Mouse (Mus musculus) limb, embryonic 15.5 days (tissue): ENCODE measurements around the gene Gm20219. TPM values are rescaled to one million over a fixed set of nuclear protein-coding genes. Genes with fewer than 3 reads are reported as not detected.

Source experiments
- ATAC-seq: fragments of 200-750 bp; cut with Nextera tagmentation; 2 replicates; pipeline ENCODE4 v1.8.0; 2017; ENCODE audit warnings: low read depth, moderate TSS enrichment; ENCODE audit not compliant: insufficient number of reproducible peaks, low FRiP score, low TSS enrichment
- H3K27ac ChIP-seq: fragments of 300-500 bp; sonication (generic); 2 replicates; pipeline ENCODE4 v1.5.1; 2015; ENCODE audit warnings: moderate library complexity, mild to moderate bottlenecking, inconsistent platforms
- H3K27me3 ChIP-seq: fragments of 300-500 bp; sonication (generic); 2 replicates; pipeline ENCODE4 v1.6.1; 2015; ENCODE audit warnings: inconsistent platforms
- H3K36me3 ChIP-seq: fragments of 300-500 bp; sonication (generic); 2 replicates; pipeline ENCODE4 v1.6.1; 2015; ENCODE audit warnings: inconsistent platforms
- H3K4me1 ChIP-seq: fragments of 300-500 bp; sonication (generic); 2 replicates; pipeline ENCODE4 v1.6.1; 2015; ENCODE audit warnings: inconsistent platforms
- H3K4me2 ChIP-seq: fragments of 300-500 bp; sonication (generic); 2 replicates; pipeline ENCODE4 v1.6.1; 2015; ENCODE audit warnings: mild to moderate bottlenecking, inconsistent platforms
- H3K4me3 ChIP-seq: fragments of 300-500 bp; sonication (generic); 2 replicates; pipeline ENCODE4 v1.5.1; 2015; ENCODE audit warnings: mild to moderate bottlenecking, inconsistent platforms
- H3K9ac ChIP-seq: fragments of 300-500 bp; sonication (generic); 2 replicates; pipeline ENCODE4 v1.6.1; 2015; ENCODE audit warnings: inconsistent platforms
- H3K9me3 ChIP-seq: fragments of 300-500 bp; sonication (generic); 2 replicates; pipeline ENCODE4 v1.6.1; 2016; ENCODE audit warnings: inconsistent platforms
- whole genome bisulfite sequencing: fragments of 180-500 bp; shearing (Covaris S2); methylation state at CpG from one replicate; pipeline ENCODE4 v1.1.7; 2015; 5-methylcytosine and 5-hydroxymethylcytosine counted together
- polyA plus RNA-seq: library from polyadenylated mRNA; unstranded; fragments of >200 nt; fragmentation: Nextera tagmentation; extraction: Ambion mirVana; gene quantifications from 2 replicates; pipeline ENCODE4 v1.2.1, GENCODE M21; 2015

Gm20219 gene
- polyA plus RNA-seq, 1 experiment from 2014 or later, result 16.6 TPM

DNA sequence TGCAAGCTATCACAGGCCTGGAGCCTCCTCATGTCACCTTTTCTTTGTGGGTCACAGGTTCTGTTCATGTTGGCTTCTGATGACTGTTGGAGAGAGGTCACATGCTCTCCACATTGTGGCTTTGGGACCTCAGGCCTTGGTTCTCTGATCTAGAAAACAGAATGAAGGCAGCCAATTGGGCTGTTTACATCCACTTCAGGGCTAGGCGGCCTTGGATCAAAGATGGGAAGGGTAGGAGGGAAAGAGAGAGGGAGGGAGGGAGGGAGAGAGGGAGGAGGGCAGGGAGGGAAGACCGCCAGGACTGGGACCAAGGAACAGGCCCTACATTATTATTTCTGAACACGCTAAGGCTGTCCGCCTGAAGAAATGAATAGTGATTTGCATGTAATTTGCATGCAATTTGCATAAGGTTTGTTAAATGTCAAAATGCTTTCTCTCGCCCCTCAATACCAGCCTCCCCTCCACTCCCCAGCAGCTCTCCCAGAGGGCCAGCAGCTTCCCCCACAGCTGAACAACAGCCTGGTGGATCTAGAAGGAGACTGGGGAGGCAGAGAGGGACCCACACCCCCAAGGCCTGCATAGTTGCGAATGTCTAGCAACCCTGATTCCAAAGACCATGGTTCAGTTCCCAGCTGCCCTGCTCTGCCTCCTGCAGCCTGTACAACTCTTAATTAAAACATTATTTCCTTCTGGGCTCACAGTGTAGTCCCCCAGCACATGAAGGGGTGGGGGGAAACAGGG lies 2.2 kb downstream of the Gm20219 start:
- no peak overlapping the region for H3K27ac ChIP-seq
- no peak overlapping the region for H3K4me3 ChIP-seq
- no peaks in the 10 kb centered on the region for H3K36me3 ChIP-seq
- ATAC-seq, result no peak
- H3K4me1 ChIP-seq, result peaks cover 6% of the 10 kb centered on the region; the same call in 1 of the 2 replicates
- no peak overlapping the region for H3K9ac ChIP-seq
- H3K9me3 ChIP-seq, result no peaks in the 10 kb centered on the region
- WGBS, result 77% methylated on average over 6 of the region's 6 CpGs
- H3K27me3 ChIP-seq, result no peaks in the 10 kb centered on the region
- H3K4me2 ChIP-seq, result no peak overlapping the region

DNA sequence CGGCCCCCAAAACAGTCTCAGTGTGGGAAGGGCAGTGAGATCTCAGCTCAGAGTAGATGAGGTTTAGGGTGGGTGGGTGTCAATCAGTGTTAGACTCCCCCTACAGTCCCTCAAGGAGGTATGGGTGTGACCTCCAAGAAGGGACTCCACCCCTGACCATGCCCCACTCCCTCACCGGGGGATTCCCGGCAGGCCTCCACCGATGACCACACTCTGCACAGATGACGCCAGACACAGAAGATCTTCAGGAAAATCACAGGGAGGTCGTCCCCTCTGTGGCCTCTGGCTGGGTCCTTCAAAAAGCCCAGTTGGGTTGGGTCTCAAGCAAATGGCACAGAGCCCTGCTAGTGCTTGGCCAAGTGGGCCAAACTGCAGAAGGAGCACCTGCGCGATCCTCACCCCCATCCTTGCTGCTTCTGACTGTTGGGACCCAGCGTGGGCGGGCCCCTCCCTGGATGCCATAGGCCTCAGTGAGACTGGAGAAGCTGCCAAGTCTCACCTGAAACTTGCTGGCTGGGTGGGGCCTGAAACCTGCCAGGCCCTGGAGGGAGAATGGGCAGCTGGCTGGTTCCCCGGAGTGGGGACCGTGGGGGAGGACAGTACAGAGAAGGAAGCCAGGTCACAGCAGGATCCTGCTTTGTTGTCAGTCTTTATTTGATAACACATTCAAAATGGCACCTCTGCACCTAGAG lies 3.3 kb downstream of the Gm20219 start:
- Histone ChIP-seq H3K36me3 (no peaks in the 10 kb centered on the region), H3K9ac (no peak overlapping the region), H3K4me2 (no peak overlapping the region), H3K4me3 (no peak overlapping the region), H3K9me3 (no peaks in the 10 kb centered on the region), H3K4me1 (peaks cover 6% of the 10 kb centered on the region; the same call in 1 of the 2 replicates), H3K27ac (no peak overlapping the region), H3K27me3 (no peaks in the 10 kb centered on the region)
- ATAC-seq, result no peak
- WGBS, result 75% methylated on average over 12 of the region's 12 CpGs

DNA sequence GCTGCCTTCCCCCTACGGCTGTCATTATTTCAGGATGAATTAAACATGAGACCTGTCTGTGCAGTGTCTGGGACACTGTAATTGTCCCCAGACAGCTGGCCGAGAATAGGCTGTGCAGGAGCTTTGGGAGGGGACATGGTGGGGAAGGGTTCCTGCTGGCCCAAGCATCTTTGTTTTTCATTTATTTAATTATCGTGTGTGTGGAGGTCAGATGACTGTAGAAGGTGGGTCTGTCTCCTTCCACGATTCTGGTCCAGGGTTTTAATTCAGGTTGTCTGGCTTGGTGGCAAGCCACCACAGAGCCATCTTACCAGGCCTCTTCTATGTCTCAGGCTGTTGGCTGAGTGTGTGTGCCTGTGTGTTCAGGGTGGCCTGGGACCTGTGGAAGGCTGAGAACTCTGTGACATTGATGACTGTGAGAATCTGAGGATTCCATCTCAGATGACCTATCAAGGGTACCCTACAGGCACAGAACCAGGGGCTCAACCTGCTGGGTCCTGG lies 5.5 kb downstream of the Gm20219 start:
- H3K4me3 ChIP-seq, result no peak overlapping the region
- no peak overlapping the region for H3K9ac ChIP-seq
- no peak overlapping the region for H3K4me2 ChIP-seq
- no peaks in the 10 kb centered on the region for H3K36me3 ChIP-seq
- H3K27me3 ChIP-seq, result no peaks in the 10 kb centered on the region
- 40% methylated on average over 4 of the region's 4 CpGs for WGBS
- H3K27ac ChIP-seq, result no peak overlapping the region
- no peak for ATAC-seq
- no peaks in the 10 kb centered on the region for H3K9me3 ChIP-seq
- H3K4me1 ChIP-seq, result peaks cover 6% of the 10 kb centered on the region; the same call in 1 of the 2 replicates

DNA sequence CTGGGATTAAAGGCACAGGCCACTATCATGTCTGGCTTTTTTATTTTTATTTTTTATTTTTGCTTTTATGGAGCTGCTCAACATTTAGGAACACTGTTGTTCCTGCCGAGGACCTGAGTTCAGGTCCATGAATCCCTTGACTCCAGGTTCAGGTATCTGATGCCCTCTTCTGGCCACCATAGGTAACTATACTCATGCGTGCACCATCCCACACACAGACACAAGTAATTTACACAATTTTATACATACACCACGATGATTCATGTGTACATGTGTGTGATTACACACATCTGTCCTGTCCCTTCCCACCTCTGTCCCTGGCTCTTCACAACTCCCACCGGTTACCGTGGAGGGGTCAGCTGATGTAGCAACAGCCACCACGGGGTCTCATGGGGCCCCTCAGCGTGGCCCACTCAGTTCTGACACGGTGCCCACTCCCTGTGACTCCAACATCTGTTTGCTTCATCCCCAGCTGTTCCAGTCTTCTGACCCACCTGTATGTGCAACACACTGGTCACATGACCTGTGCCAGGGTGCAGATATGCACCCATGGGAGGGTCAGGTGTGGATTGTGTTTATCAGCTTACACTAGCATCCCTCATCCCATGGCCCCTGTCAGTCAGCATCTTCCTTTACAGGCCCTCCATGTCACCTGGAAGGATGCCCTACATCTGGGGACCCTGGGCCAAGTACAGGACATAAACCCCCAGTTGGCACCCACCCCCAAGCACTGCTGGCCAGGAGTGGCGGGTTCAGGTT lies 6.2 kb downstream of the Gm20219 start:
- no peaks in the 10 kb centered on the region for H3K27me3 ChIP-seq
- no peak overlapping the region for H3K9ac ChIP-seq
- no peak for ATAC-seq
- H3K4me2 ChIP-seq, result no peak overlapping the region
- H3K9me3 ChIP-seq, result no peaks in the 10 kb centered on the region
- H3K4me3 ChIP-seq, result no peak overlapping the region
- 65% methylated on average over 9 of the region's 9 CpGs for WGBS
- H3K36me3 ChIP-seq, result no peaks in the 10 kb centered on the region
- H3K27ac ChIP-seq, result no peak overlapping the region
- H3K4me1 ChIP-seq, result peaks cover 6% of the 10 kb centered on the region; the same call in 1 of the 2 replicates

DNA sequence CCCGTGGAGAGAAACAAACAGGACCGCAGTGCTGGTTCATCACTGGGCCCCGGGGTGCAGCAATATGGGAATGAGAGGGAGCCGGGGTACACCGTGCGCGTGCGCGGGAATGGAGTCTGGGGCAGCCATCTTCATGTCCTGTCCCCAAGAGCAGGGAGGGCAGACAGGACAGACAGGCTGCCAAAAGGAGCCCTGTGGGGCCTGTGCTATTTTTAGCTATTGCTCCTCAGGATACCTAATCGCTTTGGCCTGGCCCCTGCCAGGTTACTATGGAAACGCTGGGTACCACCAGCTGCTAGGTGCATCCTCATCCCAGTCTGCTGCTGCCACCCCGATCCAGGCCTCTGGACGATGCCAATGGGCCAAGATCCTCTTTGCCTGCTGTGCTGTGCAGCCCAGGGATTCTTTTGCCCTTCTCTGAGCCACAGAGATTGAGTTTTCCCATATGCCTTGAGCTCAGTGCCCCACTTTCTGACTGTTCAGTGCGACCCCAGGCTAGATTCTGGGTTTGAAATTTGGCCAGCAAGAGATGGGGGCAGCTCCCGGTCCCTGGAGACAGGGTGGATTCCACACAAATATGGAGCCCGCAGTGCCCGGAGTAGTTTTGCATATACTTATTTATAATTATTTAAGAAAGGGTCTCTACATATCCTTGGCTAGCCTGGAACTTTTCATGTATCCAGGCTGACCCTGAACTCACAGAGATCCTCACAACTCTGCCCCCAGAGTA lies 6.9 kb downstream of the Gm20219 start:
- H3K27ac ChIP-seq, result no peak overlapping the region
- no peaks in the 10 kb centered on the region for H3K36me3 ChIP-seq
- no peak for ATAC-seq
- peaks cover 6% of the 10 kb centered on the region; the same call in 1 of the 2 replicates for H3K4me1 ChIP-seq
- H3K9me3 ChIP-seq, result no peaks in the 10 kb centered on the region
- H3K27me3 ChIP-seq, result no peaks in the 10 kb centered on the region
- H3K4me2 ChIP-seq, result no peak overlapping the region
- no peak overlapping the region for H3K9ac ChIP-seq
- 71% methylated on average over 17 of the region's 17 CpGs for WGBS
- no peak overlapping the region for H3K4me3 ChIP-seq

DNA sequence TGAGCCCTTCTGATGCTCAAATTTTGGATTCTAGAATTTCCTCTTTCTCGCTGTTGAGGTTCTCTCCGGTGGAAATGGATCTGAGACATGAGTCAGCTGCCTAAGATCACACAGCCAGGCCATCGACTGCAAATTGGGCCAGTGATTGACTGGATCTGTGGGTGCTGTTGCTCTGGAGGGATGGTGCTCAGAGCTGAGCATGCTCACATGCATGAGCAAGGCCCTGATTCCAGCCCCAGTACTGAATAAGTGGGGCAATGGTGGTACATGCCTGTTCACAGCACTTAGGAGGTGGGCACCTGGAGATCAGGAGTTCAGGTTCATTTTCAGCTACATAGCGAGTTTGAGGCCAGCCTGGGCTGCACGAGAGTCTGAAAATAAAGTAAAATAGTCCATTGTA lies 7.6 kb downstream of the Gm20219 start:
- H3K36me3 ChIP-seq, result no peaks in the 10 kb centered on the region
- H3K4me2 ChIP-seq, result no peak overlapping the region
- no peak overlapping the region for H3K27ac ChIP-seq
- ATAC-seq, result no peak
- no peak overlapping the region for H3K9ac ChIP-seq
- H3K4me1 ChIP-seq, result peaks cover 6% of the 10 kb centered on the region; the same call in 1 of the 2 replicates
- no peaks in the 10 kb centered on the region for H3K9me3 ChIP-seq
- H3K27me3 ChIP-seq, result no peaks in the 10 kb centered on the region
- no peak overlapping the region for H3K4me3 ChIP-seq
- WGBS, result 74% methylated on average over 5 of the region's 5 CpGs

DNA sequence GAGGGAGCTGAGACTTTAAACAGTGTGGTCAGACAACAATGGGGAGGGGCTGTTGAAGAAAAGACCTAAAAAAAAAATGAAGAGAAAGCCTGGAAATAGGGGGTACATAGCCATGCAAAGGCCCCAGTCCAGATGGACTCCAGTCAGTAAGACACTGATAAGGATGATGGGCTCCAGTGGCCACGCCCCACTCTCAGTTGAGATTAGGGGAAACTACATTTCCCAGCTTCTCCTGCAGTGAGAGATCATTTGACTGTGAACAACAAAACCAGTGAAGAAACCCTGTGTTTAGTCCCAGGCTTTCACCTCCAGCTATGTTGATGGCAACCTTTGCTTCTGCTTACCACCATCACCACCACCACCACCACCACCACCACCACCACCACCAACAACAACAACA lies 8.2 kb downstream of the Gm20219 start:
- Histone ChIP-seq H3K9me3 (no peaks in the 10 kb centered on the region), H3K4me2 (no peak overlapping the region), H3K27ac (no peak overlapping the region), H3K36me3 (no peaks in the 10 kb centered on the region), H3K27me3 (no peaks in the 10 kb centered on the region), H3K9ac (no peak overlapping the region), H3K4me3 (no peak overlapping the region), H3K4me1 (peaks cover 4% of the 10 kb centered on the region; the same call in 1 of the 2 replicates)
- WGBS, result 75% methylated on average over 1 of the region's 1 CpGs
- no peak for ATAC-seq

DNA sequence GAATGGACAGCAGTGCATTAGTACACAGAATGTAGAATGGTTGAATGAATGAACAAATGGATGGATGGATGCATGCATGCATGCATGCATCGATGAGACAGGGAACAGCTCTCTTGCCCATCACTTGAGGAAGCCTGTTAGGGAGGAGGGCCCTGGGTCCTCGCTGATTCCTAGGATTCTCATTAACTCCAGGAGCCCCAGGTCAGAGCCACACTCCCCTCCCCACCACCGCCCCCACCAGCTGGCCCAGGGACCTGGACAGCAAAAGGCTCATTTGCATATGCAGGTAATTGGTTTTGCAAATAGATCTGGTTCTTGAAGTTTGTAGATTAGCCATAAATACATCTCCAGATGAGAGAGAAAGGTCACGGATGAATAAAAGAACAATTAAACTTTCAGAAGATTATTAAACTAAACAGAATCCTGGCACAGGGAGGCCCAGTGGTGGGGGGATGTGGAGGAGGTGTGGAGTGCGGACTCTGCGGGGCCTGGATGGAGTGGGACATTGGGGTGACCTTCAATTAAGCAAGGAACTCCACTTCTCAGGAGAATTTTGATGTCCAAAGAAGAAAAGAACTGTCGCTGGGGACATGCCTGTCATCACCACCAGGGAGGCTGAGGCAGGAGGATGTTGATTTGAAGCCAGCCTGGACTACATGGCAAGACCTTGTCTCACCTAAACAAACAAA lies 9.3 kb downstream of the Gm20219 start:
- Histone ChIP-seq H3K36me3 (no peaks in the 10 kb centered on the region), H3K4me1 (peaks cover 3% of the 10 kb centered on the region; the same call in 1 of the 2 replicates), H3K4me2 (no peak overlapping the region), H3K27ac (no peak overlapping the region), H3K4me3 (no peak overlapping the region), H3K27me3 (no peaks in the 10 kb centered on the region), H3K9me3 (no peaks in the 10 kb centered on the region), H3K9ac (no peak overlapping the region)
- ATAC-seq, result no peak
- 81% methylated on average over 7 of the region's 7 CpGs for WGBS

DNA sequence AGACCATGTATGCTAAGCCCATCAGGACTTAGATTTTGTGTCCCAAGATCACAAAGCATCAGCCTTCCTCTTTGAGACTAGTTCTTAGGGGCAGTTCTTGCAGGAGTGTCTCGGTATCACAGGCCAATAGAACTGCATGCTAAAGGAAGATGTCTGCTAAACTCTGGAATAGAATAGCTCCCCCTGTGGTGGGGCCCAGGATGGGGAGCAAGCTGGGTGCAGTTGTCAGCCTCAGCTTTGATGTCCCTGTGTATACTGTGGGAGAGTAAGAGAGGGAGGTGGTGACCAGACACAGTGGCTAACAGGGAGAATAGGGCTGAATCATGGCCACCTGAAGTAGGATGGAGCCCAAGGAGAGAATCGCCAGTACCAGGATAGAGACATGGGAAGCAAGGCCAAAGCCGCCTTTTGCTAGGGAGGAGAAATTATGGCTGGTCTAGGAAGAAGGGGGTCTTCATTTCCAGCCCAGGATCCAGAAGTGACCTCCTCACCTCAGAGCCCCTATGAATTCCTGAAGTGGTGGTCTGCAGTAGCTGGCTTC lies 10.4 kb downstream of the Gm20219 start:
- Histone ChIP-seq H3K27me3 (no peaks in the 10 kb centered on the region), H3K4me1 (peaks cover 3% of the 10 kb centered on the region; the same call in 1 of the 2 replicates), H3K4me2 (no peak overlapping the region), H3K4me3 (no peak overlapping the region), H3K36me3 (no peaks in the 10 kb centered on the region), H3K9ac (no peak overlapping the region), H3K9me3 (no peaks in the 10 kb centered on the region), H3K27ac (no peak overlapping the region)
- no peak for ATAC-seq
- WGBS, result 78% methylated on average over 3 of the region's 3 CpGs

DNA sequence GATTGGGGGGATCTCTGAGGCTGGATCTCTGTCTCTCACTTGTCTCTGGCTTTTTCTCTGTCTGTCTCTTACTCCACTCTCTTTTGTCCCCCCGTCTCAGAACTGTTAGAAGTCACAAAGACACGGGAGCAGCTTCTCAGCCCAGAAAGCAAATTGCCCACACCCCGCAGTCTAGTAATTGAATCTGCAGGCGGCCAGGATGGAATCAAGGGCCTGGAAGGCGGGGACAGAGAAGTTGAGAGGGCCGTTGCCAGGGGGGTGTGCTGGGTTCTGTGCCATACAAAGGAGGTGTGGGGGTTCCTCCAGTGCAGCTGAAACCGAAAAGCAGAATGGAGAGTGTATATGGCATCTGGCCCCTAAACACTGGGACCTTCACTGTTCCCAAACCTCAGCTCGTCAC lies 11.5 kb downstream of the Gm20219 start:
- 41% methylated on average over 8 of the region's 8 CpGs for WGBS
- Histone ChIP-seq H3K27ac (no peak overlapping the region), H3K27me3 (no peaks in the 10 kb centered on the region), H3K9me3 (no peaks in the 10 kb centered on the region), H3K9ac (no peak overlapping the region), H3K4me2 (no peak overlapping the region), H3K36me3 (no peaks in the 10 kb centered on the region), H3K4me1 (peaks cover 3% of the 10 kb centered on the region; the same call in 1 of the 2 replicates), H3K4me3 (no peak overlapping the region)
- no peak for ATAC-seq

DNA sequence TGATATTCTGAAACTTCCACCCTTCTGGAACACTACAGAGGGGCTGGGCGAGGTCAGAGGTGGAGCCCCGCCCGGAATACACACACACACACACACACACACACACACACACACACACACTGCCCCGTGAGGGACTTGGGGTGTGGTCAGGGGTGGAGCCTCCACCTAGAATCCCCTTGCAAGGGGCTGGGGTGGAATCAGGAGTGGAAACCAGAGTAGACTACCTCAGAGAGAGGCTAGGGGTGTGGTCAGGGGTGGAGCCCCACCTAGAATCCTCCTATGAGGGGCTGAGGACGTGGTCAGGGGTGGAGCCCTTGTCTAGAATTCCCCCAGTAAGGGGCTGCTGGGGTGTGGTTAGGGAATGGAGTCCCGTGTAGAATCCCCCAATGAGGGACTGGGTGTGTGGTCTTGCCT lies 13.6 kb downstream of the Gm20219 start:
- ATAC-seq, result peak; percentile 50
- WGBS, result 29% methylated on average over 6 of the region's 6 CpGs

More for the DNA sequence above, 13.6 kb downstream of the Gm20219 start:
- Histone ChIP-seq H3K4me2 (no peak overlapping the region), H3K36me3 (no peaks in the 10 kb centered on the region), H3K27me3 (no peaks in the 10 kb centered on the region), H3K9ac (no peak overlapping the region), H3K9me3 (no peaks in the 10 kb centered on the region), H3K4me3 (no peak overlapping the region), H3K27ac (no peak overlapping the region), H3K4me1 (no peaks in the 10 kb centered on the region)
